Mouse (Mus musculus) brain, embryonic 14.5 days (tissue): Measurements from ENCODE around the gene Fkbp5.

Experiments used
- CTCF ChIP-seq: fragments of 200-500 bp; IDR thresholded peaks from 2 replicates; pipeline ENCODE4 v1.5.1; 2012; ENCODE audit warnings: inconsistent platforms, mild to moderate bottlenecking, moderate library complexity, borderline replicate concordance; ENCODE audit not compliant: insufficient read depth, insufficient read length; ENCODE audit errors: extremely low read depth
- POLR2A ChIP-seq: fragments of 200-500 bp; IDR thresholded peaks from 2 replicates; pipeline ENCODE4 v1.6.1; 2012; ENCODE audit warnings: mild to moderate bottlenecking, inconsistent platforms, borderline replicate concordance; ENCODE audit not compliant: poor library complexity, insufficient read depth, insufficient read length, severe bottlenecking; ENCODE audit errors: extremely low read depth

DNA sequence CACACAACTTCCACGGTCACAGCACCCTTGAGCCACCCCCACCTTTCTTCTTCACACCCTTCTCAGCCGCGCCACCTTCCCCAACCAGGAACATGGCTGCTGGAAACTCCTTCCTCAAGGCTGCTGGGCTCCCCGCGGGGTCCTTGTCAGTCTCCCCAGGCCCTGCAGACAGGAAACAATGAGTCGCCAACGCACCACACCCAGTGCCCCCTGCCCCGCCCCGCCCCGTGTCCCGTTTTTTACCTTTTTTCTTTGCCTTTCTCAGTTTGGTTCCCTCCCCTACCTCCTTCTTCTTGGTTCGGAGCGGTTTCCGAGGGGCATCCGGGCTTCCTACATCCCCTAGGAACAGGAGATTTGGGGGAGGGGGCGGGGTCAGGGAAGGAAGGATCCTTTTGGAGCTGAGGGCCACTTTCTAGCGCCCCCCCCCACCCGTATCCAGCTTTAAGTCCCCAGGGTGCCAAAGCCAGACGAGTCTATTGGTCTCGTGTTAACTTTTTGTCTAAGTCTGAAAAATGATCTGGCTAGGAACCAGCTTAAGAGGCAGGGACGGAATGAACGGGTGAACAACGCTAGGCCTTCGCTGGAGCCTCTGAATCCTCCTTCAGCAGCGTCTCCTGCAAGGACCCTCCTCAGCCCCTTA, 154.6 kb downstream of the Fkbp5 start:
- TF ChIP-seq POLR2A (no peak), CTCF (no peak)
